Mouse (Mus musculus) layer of hippocampus, adult 18-20 months (tissue): ENCODE measurements around the gene Tmem131l. TPM values are rescaled to one million over a fixed set of nuclear protein-coding genes. Genes with fewer than 3 reads are reported as not detected.
"Not testable (repeated sequence)": the region's sequence is repeated elsewhere in the genome, so short reads cannot be mapped to it uniquely, and the experiment has no call there.

Experiments
- DNase-seq, 2 experiments: peaks; one replicate each; pipeline ENCODE4 v3.0.0; 2022; ENCODE audit warnings: low spot score in 2 of 2
- total RNA-seq, 2 experiments: library from RNA; stranded (reverse); gene quantifications; 2 replicates each; pipeline ENCODE4 v1.2.3; 2021

Tmem131l gene
- total RNA-seq, 2 experiments from 2014 or later = 28.0 to 33.3 TPM

DNA sequence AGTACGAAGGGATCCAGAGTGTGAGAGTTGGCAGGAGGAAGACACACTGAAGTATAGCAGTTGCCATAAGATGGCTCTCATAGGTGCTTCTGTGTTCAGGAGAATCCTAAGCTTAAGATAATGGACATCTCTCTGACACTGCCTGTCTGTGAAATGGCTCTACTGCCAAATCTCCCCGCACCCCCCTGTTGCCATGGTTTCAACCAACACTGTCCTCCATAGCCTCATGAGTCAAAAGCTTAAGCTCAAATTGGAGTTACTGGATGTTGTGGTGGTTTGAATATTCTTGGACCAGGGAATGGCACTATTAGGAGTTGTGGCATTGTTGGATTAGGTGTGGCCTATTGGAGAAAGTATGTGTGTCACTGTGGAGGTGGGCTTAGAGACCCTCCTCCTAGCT lies 170.2 kb downstream of the Tmem131l start:
- DNase-seq = no peak

DNA sequence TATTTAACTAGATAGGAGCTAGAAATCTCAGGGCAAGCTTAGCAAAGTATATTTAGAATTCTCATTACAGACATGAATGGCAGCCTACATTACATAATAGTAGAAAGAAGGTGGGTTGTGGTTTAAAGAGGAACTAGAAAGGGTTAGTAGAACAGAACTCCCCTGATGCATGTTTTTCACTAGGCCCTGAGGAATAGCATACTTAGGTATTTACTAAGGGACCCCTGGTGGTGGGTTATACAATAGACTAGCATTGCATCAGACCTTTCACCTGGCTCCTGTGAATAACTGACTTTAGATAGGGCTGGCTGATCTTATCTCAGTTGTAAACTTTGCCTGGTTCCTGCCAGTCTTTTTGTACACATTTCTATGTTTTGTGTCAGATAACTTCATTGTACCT lies 172.9 kb downstream of the Tmem131l start:
- DNase-seq = not testable (repeated sequence)

- DNase-seq = no peak
Measured at GRCm38 (mm10) chr3:83865216-83865615, 174.8 kb downstream of the Tmem131l start.

GRCm38 (mm10) chr3:83864064-83864548 lies 175.9 kb downstream of the Tmem131l start:
- DNase-seq = no peak

GRCm38 (mm10) chr3:83862956-83863355 lies 177.0 kb downstream of the Tmem131l start:
- DNase-seq = peak in 1 of 2 experiments; percentile 11

DNA sequence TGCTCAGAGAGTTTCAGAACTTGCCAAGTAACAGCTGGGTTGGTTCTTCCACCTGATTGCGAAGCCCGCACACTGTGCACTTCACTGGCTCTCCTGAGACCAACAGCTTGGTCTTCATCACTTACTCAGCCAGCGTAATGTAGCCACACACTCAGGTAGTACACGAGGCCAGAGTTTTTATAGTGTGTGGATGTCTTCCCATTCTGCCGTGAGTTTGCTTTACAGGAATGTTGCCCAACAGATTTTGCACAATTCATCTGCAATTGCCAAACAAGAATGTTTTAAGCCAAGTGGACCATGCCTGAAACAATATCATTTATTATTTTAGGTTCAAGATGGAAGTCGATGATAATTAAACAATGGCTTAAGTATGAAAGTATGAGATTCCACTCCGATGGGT lies 180.4 kb downstream of the Tmem131l start:
- DNase-seq = no peak

GRCm38 (mm10) chr3:83859071-83859470 lies 180.9 kb downstream of the Tmem131l start:
- DNase-seq = no peak

- no peak for DNase-seq
Measured at GRCm38 (mm10) chr3:83857621-83858020, 182.4 kb downstream of the Tmem131l start.

DNA sequence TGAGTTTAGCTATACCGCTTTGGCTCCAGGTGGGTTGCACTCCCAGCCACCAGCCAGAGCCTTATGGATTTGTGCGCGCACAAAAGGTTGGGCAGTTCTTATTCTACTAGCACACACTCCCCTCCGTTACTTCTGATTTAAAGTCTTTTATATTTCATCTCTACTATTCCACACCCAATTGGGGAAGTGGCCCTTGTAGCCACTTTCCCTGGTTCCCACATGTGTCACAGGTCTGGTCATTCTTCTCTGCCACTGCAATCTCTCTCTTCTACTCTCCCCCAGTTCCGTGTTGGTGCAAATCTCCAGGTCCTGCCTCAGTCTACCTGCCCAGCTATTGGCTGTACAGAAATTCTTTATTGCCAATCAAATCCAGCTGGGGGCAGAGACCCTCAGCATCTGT lies 184.3 kb downstream of the Tmem131l start:
- DNase-seq = no peak

DNA sequence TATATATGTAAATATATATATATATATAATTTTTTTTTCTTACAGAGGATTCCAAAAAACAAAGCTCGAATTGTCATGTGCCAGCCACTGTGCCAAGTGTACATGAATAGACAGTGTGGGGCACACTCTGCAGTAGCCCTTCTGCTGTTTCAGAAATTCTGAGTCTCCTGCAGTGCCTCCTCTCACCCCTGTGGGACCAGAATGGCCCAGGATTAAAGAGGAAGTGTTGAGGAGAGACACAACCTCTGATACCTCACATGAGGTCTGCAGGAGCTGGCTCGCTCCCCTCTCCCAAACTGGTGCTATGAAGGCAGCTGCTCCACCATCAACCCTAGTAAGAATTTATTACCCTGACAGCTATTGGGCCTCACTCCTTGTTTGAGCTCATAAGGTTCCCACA lies 190.6 kb downstream of the Tmem131l start:
- no peak for DNase-seq

Other genes with a start within 250 kb of the Tmem131l start
- gene Tlr2, start 198.4 kb downstream of the Tmem131l start, total RNA-seq = under 1 TPM; 0.38 to 0.50 TPM
- 1 to 10 TPM in 1 of 2 experiments, under 1 TPM in 1; 0.99 to 1.7 TPM for gene Mnd1, start 115.6 kb upstream of the Tmem131l start, total RNA-seq
- not detected for gene Gm6525, start 133.9 kb upstream of the Tmem131l start, total RNA-seq